Mouse (Mus musculus) CD4-positive, CD25-positive, alpha-beta regulatory T cell, adult 4 months (primary cell): ENCODE measurements around the gene Gm1123. TPM values are rescaled to one million over a fixed set of nuclear protein-coding genes. Genes with fewer than 3 reads are reported as not detected.

Experiments
- polyA plus RNA-seq, 2 experiments: library from polyadenylated mRNA; unstranded; fragments of 100-300 nt; shearing (Covaris generic); gene quantifications; one replicate each; pipeline ENCODE4 v1.2.1; 2017

The Gm1123 gene
- polyA plus RNA-seq, 2 experiments from 2014 or later = 0.81 to 0.97 TPM

Other genes starting within 250 kb of the Gm1123 start
- not detected for gene Prr23a1, start 193.2 kb downstream of the Gm1123 start, polyA plus RNA-seq
- gene Prr23a2, start 179.2 kb downstream of the Gm1123 start, polyA plus RNA-seq = not detected
- not detected for gene Prr23a3, start 170.9 kb downstream of the Gm1123 start, polyA plus RNA-seq
- gene 7420426K07Rik, start 132.6 kb downstream of the Gm1123 start, polyA plus RNA-seq = not detected
- gene Foxl2, start 80.4 kb downstream of the Gm1123 start, polyA plus RNA-seq = not detected
- gene Faim, start 49.3 kb downstream of the Gm1123 start, polyA plus RNA-seq = 10 to 100 TPM; 48.3 to 57.8 TPM
- 1 to 10 TPM in 1 of 2 experiments, under 1 TPM in 1; 0.81 to 1.3 TPM for gene Pik3cb, start 104.9 kb upstream of the Gm1123 start, polyA plus RNA-seq
- not detected for gene Faiml, start 201.5 kb upstream of the Gm1123 start, polyA plus RNA-seq
- gene Cep70, start 207.7 kb upstream of the Gm1123 start, polyA plus RNA-seq = 10 to 100 TPM; 18.8 to 20.3 TPM